Mouse (Mus musculus): Measurements from ENCODE around the gene Cd6. TPM values are rescaled to one million over a fixed set of nuclear protein-coding genes. Genes with fewer than 3 reads are reported as not detected.

The Cd6 gene
- total RNA-seq, 2 experiments from 2014 or later, result 0.17 TPM; not detected in 1

DNA sequence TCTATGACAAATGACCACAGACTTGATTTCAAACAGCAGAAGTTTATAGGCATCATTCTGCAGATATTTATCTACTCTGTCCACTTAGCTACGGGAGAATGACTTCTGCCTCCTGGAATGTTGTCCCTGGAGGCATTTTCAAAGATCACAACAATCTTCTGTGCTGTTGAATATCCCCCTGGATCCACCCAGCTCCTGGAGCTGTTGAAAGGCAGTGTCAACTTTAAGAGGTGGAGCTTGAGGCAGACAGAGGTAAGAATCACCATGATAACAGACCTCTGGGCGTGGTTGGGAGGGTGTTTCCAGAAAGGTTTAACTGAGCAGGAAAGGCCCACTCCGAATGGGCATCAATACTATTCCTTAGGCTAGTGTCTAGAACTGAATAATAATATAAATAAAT is 5.8 kb upstream of the Cd6 start:
- DNase-seq, result no peak

DNA sequence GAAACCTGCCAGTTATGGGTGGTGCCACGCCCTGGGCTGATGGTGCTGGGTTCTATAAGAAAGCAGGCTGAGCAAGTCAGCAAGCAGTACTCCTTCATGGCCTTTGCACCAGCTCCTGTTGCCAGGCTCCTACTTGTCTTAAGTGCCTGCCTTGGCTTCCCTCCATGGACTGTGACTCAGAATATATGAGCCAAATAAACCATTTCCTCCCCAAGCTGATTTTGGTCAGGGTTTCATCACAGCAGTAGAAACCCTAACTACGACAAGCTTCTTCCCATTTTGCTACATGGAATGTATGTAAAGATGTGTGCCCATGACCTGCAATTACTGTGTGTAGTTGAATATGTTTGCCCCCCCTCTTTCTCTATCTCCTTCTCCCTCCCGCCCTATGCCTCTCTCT is 3.8 kb upstream of the Cd6 start:
- DNase-seq, result no peak

GRCm38 (mm10) chr19:10832030-10832429 is 2.2 kb upstream of the Cd6 start:
- no peak for DNase-seq

DNA sequence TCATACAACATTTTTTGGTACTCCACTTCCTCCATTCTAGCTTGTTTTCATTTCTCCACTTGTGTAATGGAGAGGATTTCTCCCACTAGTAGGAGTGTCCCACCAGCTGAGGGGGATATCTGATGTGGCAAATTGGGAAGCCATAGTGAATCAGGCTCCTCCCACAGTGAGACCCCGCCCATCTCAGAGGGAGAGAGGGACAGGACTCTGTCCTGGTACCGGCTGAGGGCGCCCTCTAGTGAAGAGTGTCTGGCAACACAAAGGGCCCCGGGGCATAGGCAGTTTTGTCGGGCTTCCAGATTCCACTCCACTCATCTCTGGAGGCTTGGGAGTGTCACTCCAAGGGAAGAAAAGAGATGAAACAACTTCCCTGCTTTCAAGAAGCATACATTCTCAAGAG is 1.6 kb upstream of the Cd6 start:
- DNase-seq, result peak; percentile 88

DNA sequence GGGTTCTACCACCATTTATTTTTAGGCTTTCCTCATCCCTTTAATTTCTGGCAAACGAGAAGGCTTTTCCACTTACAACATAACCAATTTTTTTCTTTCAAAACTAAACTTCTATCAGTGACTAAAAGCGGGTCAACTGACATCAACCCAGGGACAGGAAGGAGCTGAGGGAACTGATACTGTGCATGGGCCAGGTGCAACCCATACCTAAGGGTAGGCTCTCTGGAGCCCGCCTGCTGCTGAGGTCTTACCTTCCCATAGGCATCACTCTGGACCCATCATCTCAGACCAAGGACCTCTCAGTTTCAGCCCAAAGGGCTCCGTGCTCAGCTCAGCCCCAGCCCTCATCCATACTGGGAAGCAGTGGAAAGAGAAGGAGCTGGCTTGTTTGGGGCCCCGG is 1.5 kb downstream of the Cd6 start:
- DNase-seq, result no peak

GRCm38 (mm10) chr19:10824061-10824460 is 5.8 kb downstream of the Cd6 start:
- DNase-seq, result no peak

DNA sequence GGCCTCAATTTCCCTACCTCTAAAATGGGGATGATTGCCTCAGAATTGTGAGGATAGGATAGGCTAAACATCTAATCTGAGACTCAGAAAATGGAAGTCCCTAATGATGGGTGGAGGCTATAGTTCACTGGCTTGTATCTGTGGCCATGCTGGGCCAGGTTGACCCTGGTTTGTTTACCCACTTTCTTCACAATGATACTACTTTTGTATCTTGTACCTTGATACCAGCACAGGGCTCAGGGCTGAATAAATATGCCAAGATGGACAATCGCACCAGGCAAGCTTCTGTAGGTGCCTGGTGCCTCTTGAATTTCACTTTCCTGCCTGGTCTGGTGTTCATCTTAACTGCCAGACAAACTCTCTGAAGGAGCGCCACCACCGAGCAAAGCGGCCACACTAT is 7.3 kb downstream of the Cd6 start:
- no peak for DNase-seq

DNA sequence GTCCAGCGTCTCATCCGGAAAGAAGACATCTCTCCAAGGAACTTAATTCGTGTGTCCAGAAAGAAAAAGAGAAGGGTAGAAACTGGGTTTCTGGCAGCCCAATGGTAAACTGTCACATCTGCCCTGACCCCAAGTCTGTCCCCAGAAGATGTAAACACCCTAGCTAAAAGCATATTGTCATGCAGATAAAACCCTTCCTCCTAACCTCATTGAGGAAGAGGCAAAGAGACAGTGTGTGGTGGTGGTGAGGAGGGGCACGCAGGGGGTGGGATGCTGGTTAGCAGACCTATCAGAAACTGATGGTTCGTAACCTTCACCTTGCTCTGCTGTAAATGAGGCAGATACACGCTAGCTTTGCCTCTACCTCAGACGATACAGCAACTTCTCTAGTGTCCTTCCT is 8.5 kb downstream of the Cd6 start:
- DNase-seq, result no peak

GRCm38 (mm10) chr19:10818217-10818946 is 11.5 kb downstream of the Cd6 start:
- DNase-seq, result no peak

- DNase-seq, result no peak
Measured at GRCm38 (mm10) chr19:10816462-10816861, 13.4 kb downstream of the Cd6 start.

DNA sequence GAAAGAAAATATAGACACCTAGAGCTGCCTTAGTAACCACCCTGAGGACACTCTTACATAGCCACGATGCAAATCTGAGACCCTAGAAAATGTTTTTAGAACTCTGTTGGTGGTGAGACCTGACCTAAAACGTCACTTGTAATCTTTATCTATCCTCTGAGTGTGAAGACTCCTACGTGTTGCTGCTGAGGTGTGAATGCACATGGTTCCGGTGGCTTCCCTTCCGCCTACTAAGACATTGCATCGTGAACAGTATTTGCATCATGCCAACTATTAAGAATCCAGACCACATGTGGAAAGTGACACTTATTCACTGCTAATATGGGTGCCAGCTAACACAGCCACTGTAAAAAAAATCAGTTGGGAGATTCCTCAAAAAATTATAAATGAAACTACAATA is 14.0 kb downstream of the Cd6 start:
- no peak for DNase-seq

DNA sequence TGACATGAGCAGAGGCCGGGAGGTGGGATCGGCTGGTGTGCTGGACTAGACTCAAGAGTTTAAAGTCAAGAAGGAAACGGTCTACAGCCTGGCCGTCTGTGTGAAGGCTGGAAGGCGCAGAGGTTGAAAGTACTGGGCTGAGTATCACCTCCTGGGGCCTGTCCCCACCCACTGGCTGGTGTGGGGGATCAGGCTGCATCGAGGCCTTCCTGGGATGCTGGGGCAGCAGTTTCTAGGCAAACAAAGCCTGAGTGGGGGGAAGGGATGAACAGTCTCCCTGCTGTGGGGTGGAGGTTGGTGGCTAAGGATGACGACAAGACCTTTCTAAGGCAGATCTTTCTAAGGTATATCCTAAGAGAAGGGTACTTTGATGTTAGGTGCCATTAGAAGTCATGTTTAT is 16.0 kb downstream of the Cd6 start:
- peak; percentile 13 for DNase-seq

DNA sequence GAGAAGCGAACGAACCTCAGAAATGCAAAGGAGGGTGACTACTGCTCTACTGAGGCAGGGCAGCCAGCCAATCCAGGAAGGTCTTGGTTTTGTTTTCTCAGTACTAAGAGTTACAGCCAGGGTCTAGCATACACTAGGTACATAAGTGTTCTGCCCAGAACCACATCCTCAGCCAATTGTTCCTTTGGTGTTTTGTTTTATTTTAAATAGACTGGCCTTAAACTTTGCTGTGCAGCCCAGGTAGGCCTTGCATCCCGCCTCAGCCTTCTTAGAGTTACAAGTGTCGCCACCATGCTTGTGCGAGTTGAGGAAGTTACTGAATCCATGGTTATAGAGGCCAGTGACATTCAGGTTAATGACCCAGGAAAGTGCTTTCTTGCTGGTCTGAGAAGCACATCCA is 16.8 kb downstream of the Cd6 start:
- no peak for DNase-seq

- no peak for DNase-seq
Measured at GRCm38 (mm10) chr19:10811471-10811870, 18.4 kb downstream of the Cd6 start.

DNA sequence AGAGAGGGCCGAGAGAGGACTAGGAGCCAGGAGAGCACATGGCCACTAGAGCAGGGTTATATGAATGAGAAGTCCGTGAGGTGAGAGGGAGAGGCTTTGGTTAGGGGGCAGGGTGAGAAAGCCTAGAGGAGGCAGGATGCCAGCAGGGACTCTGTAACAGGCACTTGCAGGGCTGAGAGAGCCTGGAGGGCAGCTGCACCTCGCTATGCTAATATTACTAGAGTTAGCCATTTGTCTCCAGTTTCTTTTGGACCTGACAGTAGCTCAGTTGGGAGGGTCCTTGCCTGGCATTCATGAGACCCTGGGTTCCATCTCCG is 19.7 kb downstream of the Cd6 start:
- no peak for DNase-seq

DNA sequence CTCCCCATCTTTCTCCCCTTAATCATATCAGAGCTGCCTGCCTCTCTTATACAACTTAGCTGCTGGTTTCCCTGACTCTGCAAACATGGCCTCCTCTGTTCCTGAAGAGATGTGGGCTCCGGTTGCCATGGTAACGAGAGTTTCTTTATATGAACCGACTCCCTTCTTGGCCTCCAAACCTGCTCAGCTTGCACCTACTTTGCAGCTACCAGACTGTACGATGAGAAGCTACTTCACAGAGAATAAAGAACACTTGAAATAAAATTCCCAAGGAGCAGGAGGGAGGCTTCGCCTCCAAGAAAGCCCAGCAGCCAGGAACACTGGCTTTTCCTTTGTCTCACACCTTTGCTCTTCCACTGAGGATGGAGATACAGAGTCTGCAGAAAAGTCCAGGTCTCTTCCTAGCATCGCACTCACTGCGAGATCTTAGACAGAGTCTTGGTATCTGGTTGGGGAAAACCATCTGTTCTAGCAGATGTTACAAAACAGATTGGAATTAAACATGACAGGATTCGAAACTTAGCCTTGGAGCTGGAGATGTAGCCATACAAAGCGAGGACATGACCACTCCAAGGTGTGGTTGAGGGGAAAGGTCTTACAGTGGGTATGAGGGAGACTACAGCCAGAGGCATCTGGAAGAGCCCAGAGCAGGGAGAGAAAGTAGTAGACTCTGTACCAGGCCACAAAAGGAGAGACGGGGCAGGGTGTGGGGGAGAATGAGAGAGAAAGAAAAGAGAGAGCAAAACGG is 20.3 kb downstream of the Cd6 start:
- no peak for DNase-seq

DNA sequence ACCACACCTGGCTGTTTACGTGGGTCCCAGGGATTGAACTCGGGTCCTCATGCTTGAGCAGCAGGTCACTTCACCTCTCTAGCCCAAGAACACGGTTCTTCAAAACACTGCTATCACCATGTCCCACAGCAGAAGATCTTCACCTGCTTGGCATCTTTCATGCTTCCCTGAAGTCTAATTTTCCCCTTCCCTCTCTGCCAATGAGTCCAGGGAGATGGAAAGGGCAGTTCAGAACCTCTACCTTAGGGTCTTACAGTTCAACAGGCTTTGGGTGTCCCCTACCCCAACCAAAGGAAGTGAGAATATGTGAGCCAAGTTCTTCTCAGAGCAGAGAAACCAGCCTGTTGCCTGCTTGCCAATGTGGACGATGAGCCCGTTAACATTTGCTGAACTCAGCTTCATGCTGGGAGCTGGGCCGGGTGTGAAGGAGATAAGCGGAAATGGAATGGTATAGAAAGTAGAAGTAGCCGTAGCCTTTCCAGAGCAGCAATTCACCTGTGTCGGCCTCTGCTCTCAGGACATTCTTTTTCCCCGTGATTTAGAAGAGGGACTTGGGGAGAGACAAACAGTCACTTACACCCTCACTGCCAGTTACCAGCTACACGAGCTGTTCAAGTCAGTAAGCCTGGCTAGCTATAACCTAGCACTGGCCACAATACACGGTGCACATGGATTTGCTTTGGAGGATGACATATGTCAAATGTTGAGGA is 21.2 kb downstream of the Cd6 start:
- no peak for DNase-seq

GRCm38 (mm10) chr19:10805661-10806285 is 24.1 kb downstream of the Cd6 start:
- DNase-seq, result no peak

- no peak for DNase-seq
Measured at GRCm38 (mm10) chr19:10804850-10805660, 24.8 kb downstream of the Cd6 start.

GRCm38 (mm10) chr19:10803751-10804150 is 26.1 kb downstream of the Cd6 start:
- DNase-seq, result no peak

- DNase-seq, result no peak
Measured at GRCm38 (mm10) chr19:10801906-10802305, 28.0 kb downstream of the Cd6 start.

GRCm38 (mm10) chr19:10801070-10801469 is 28.8 kb downstream of the Cd6 start:
- DNase-seq, result no peak
